Mouse (Mus musculus) neural tube, embryonic 13.5 days (tissue): ENCODE data around the gene Dynlt1c. TPM values are rescaled to one million over a fixed set of nuclear protein-coding genes. Genes with fewer than 3 reads are reported as not detected.
A peak's percentile ranks its signal among the peaks of the same experiment; 100 is the strongest.
"Not testable (repeated sequence)": the region's sequence is repeated elsewhere in the genome, so short reads cannot be mapped to it uniquely, and the experiment has no call there.

Source experiments
- ATAC-seq: fragments of 200-750 bp; cut with Nextera tagmentation; 2 replicates; pipeline ENCODE4 v1.8.0; 2017; ENCODE audit warnings: low read depth, mild to moderate bottlenecking, moderate TSS enrichment, moderate library complexity
- H3K27ac ChIP-seq: fragments of 300-500 bp; sonication (generic); replicated peaks from 2 replicates; pipeline ENCODE4 v1.5.1; 2015; ENCODE audit warnings: moderate library complexity, mild to moderate bottlenecking, inconsistent platforms
- H3K27me3 ChIP-seq: fragments of 300-500 bp; sonication (generic); 2 replicates; pipeline ENCODE4 v1.6.1; 2015; ENCODE audit warnings: mild to moderate bottlenecking, inconsistent platforms
- H3K36me3 ChIP-seq: fragments of 300-500 bp; sonication (generic); 2 replicates; pipeline ENCODE4 v1.6.1; 2015; ENCODE audit warnings: mild to moderate bottlenecking, inconsistent platforms
- H3K4me1 ChIP-seq: fragments of 300-500 bp; sonication (generic); replicated peaks from 2 replicates; pipeline ENCODE4 v1.6.1; 2015; ENCODE audit warnings: inconsistent platforms
- H3K4me2 ChIP-seq: fragments of 300-500 bp; sonication (generic); 2 replicates; pipeline ENCODE4 v1.6.1; 2015; ENCODE audit warnings: inconsistent platforms, mild to moderate bottlenecking, moderate library complexity
- H3K4me3 ChIP-seq: fragments of 300-500 bp; sonication (generic); 2 replicates; pipeline ENCODE4 v1.5.1; 2015; ENCODE audit warnings: mild to moderate bottlenecking, inconsistent platforms
- H3K9ac ChIP-seq: fragments of 300-500 bp; sonication (generic); 2 replicates; pipeline ENCODE4 v1.6.1; 2015; ENCODE audit warnings: moderate library complexity, mild to moderate bottlenecking, inconsistent platforms
- H3K9me3 ChIP-seq: fragments of 300-500 bp; sonication (generic); 2 replicates; pipeline ENCODE4 v1.6.1; 2016; ENCODE audit warnings: inconsistent platforms
- WGBS: fragments of 180-500 bp; shearing (Covaris S2); methylation state at CpG from one replicate; pipeline ENCODE4 v1.1.7; 2015; 5-methylcytosine and 5-hydroxymethylcytosine counted together
- polyA plus RNA-seq: library from polyadenylated mRNA; unstranded; fragments of >200 nt; fragmentation: Nextera tagmentation; extraction: Ambion mirVana; gene quantifications from 2 replicates; pipeline ENCODE4 v1.2.1, GENCODE M21; 2015

Gene Dynlt1c
- polyA plus RNA-seq, 1 experiment from 2014 or later: 80.0 TPM

- not testable (repeated sequence) for H3K27me3 ChIP-seq, H3K9ac ChIP-seq, H3K4me1 ChIP-seq, H3K36me3 ChIP-seq, H3K4me2 ChIP-seq, ATAC-seq, H3K9me3 ChIP-seq, H3K27ac ChIP-seq, H3K4me3 ChIP-seq
- 88% methylated on average over 4 of the region's 4 CpGs for WGBS
Measured at GRCm38 (mm10) chr17:6645668-6646067, 44.2 kb downstream of the Dynlt1c start.

- not testable (repeated sequence) for H3K4me3 ChIP-seq, ATAC-seq, H3K9ac ChIP-seq, H3K9me3 ChIP-seq, H3K4me1 ChIP-seq, H3K27me3 ChIP-seq, H3K36me3 ChIP-seq, H3K4me2 ChIP-seq, H3K27ac ChIP-seq
- 98% methylated on average over 8 of the region's 8 CpGs for WGBS
Measured at GRCm38 (mm10) chr17:6646841-6647240, 45.4 kb downstream of the Dynlt1c start.

GRCm38 (mm10) chr17:6647452-6647851 is 46.0 kb downstream of the Dynlt1c start:
- H3K27me3 ChIP-seq, H3K4me3 ChIP-seq, H3K27ac ChIP-seq, H3K36me3 ChIP-seq, ATAC-seq, H3K9ac ChIP-seq, H3K9me3 ChIP-seq, H3K4me2 ChIP-seq, H3K4me1 ChIP-seq: not testable (repeated sequence)
- 91% methylated on average over 3 of the region's 3 CpGs for WGBS

- WGBS: 89% methylated on average over 6 of the region's 7 CpGs
- not testable (repeated sequence) for H3K9ac ChIP-seq, H3K4me3 ChIP-seq
Measured at GRCm38 (mm10) chr17:6650904-6651565, 49.6 kb downstream of the Dynlt1c start.

GRCm38 (mm10) chr17:6653341-6653946 is 52.0 kb downstream of the Dynlt1c start:
- H3K27me3 ChIP-seq, H3K36me3 ChIP-seq, H3K4me3 ChIP-seq, H3K9ac ChIP-seq, H3K4me1 ChIP-seq, ATAC-seq, H3K4me2 ChIP-seq, H3K27ac ChIP-seq, H3K9me3 ChIP-seq: not testable (repeated sequence)
- 66% methylated on average over 5 of the region's 5 CpGs for WGBS

More at GRCm38 (mm10) chr17:6650904-6651565, 49.6 kb downstream of the Dynlt1c start:
- not testable (repeated sequence) for H3K27me3 ChIP-seq, H3K27ac ChIP-seq, H3K4me1 ChIP-seq, H3K9me3 ChIP-seq, ATAC-seq, H3K36me3 ChIP-seq, H3K4me2 ChIP-seq

- Histone ChIP-seq H3K27ac (peak overlapping the region; percentile 91), H3K9ac (peak overlapping the region; percentile 66), H3K4me2 (peak overlapping the region; percentile 48), H3K4me3 (peak overlapping the region; percentile 45)
- WGBS: under 1% methylated on average over 36 of the region's 36 CpGs
- H3K27me3 ChIP-seq, H3K4me1 ChIP-seq, H3K9me3 ChIP-seq, H3K36me3 ChIP-seq: not testable (repeated sequence)
- ATAC-seq: peak; percentile 95
Measured at GRCm38 (mm10) chr17:6655087-6655511, 53.6 kb downstream of the Dynlt1c start.

- peak within 1 kb of the TSS; percentile 66 for H3K9ac ChIP-seq
- not testable (repeated sequence) for H3K27me3 ChIP-seq, H3K9me3 ChIP-seq, H3K36me3 ChIP-seq, H3K4me1 ChIP-seq
- H3K4me3 ChIP-seq: peak within 1 kb of the TSS; percentile 45
- ATAC-seq: peak; percentile 96
- H3K4me2 ChIP-seq: peak within 1 kb of the TSS; percentile 48
- H3K27ac ChIP-seq: peak within 1 kb of the TSS; percentile 91
- WGBS: 3% methylated on average over 24 of the region's 33 CpGs
Measured at GRCm38 (mm10) chr17:6655567-6656281, 54.3 kb downstream of the Dynlt1c start, which contains the start of gene Dynlt1f. Dynlt1f (minus strand) TSS chr17:6655900.

- not testable (repeated sequence) for H3K27ac ChIP-seq, ATAC-seq, H3K9ac ChIP-seq, H3K4me2 ChIP-seq, H3K36me3 ChIP-seq, H3K4me1 ChIP-seq, H3K27me3 ChIP-seq, H3K4me3 ChIP-seq, H3K9me3 ChIP-seq
- 90% methylated on average over 1 of the region's 3 CpGs for WGBS
Measured at GRCm38 (mm10) chr17:6656471-6656870, 55.0 kb downstream of the Dynlt1c start.

- H3K27ac ChIP-seq, H3K4me3 ChIP-seq, H3K4me1 ChIP-seq, H3K36me3 ChIP-seq, H3K27me3 ChIP-seq, H3K9me3 ChIP-seq, H3K4me2 ChIP-seq, ATAC-seq, H3K9ac ChIP-seq: not testable (repeated sequence)
- WGBS: 91% methylated on average over 6 of the region's 7 CpGs
Measured at GRCm38 (mm10) chr17:6658801-6659200, 57.3 kb downstream of the Dynlt1c start, which contains the start of gene Sytl3. Sytl3 (plus strand) TSS chr17:6659093.

Other genes with a start within 250 kb of the Dynlt1c start
- gene Dynlt1b, start 171.6 kb upstream of the Dynlt1c start, polyA plus RNA-seq: 1,347 and 1,481 TPM in 2 replicates
- gene Dynlt1f, start 54.2 kb downstream of the Dynlt1c start, polyA plus RNA-seq: 340 and 377 TPM in 2 replicates
- gene Sytl3, start 57.4 kb downstream of the Dynlt1c start, polyA plus RNA-seq: 0.83 and 1.1 TPM in 2 replicates
- 58.5 and 68.3 TPM in 2 replicates for gene Ezr, start 181.1 kb downstream of the Dynlt1c start, polyA plus RNA-seq